Mouse (Mus musculus) inflammation-experienced regulatory T-cells, adult 6 months (primary cell): ENCODE results near the gene Ifna13. TPM values are rescaled to one million over a fixed set of nuclear protein-coding genes. Genes with fewer than 3 reads are reported as not detected.

ENCODE experiments used
- ATAC-seq: one replicate; pipeline ENCODE4 v1.8.0; 2017
- polyA plus RNA-seq, 3 experiments: library from polyadenylated mRNA; unstranded; fragments of 100-300 nt; shearing (Covaris generic); gene quantifications; one replicate each; pipeline ENCODE4 v1.2.1; 2017

The Ifna13 gene
- not detected for polyA plus RNA-seq

GRCm38 (mm10) chr4:88644359-88644758, at the start of gene Ifna13:
Ifna13 (minus strand) TSS chr4:88644459.
- no peak for ATAC-seq

- peak; percentile 67 for ATAC-seq
These were observed 49.1 kb upstream of the Ifna13 start for GRCm38 (mm10) chr4:88693392-88693791.

- ATAC-seq = peak; percentile 75
These were observed 48.3 kb upstream of the Ifna13 start for GRCm38 (mm10) chr4:88692537-88692936.

- no peak for ATAC-seq
These were observed 47.0 kb upstream of the Ifna13 start, which contains the start of gene Ifnab for GRCm38 (mm10) chr4:88691259-88691658. Ifnab (minus strand) TSS chr4:88691359.

GRCm38 (mm10) chr4:88683812-88684211, 39.6 kb upstream of the Ifna13 start, which contains the start of gene Ifna2:
Ifna2 (minus strand) TSS chr4:88683912.
- ATAC-seq = no peak

GRCm38 (mm10) chr4:88681353-88681752, 37.1 kb upstream of the Ifna13 start:
- no peak for ATAC-seq

GRCm38 (mm10) chr4:88680362-88680761, 36.1 kb upstream of the Ifna13 start:
- peak; percentile 71 for ATAC-seq

- no peak for ATAC-seq
These were observed 32.6 kb upstream of the Ifna13 start, which contains the start of gene Ifna16 for GRCm38 (mm10) chr4:88676824-88677223. Ifna16 (minus strand) TSS chr4:88676924.

- no peak for ATAC-seq
These were observed 11.2 kb upstream of the Ifna13 start for GRCm38 (mm10) chr4:88655461-88655860.

GRCm38 (mm10) chr4:88653644-88654043, 9.4 kb upstream of the Ifna13 start:
- no peak for ATAC-seq

- no peak for ATAC-seq
These were observed 1.7 kb downstream of the Ifna13 start for GRCm38 (mm10) chr4:88642526-88642925.

- peak; percentile 93 for ATAC-seq
These were observed 3.0 kb downstream of the Ifna13 start for GRCm38 (mm10) chr4:88641077-88641831.

GRCm38 (mm10) chr4:88640704-88641076, 3.6 kb downstream of the Ifna13 start:
- ATAC-seq = peak; percentile 62

- no peak for ATAC-seq
These were observed 9.9 kb downstream of the Ifna13 start, which contains the start of gene C87499 for GRCm38 (mm10) chr4:88634311-88634710. C87499 (minus strand) TSS chr4:88634411.

- no peak for ATAC-seq
These were observed 41.0 kb downstream of the Ifna13 start, which contains the start of gene Ifna12 for GRCm38 (mm10) chr4:88603276-88603675. Ifna12 (minus strand) TSS chr4:88603376.

Other genes starting within 250 kb of the Ifna13 start
- under 1 TPM; 0.15 to 0.31 (median 0.21) TPM for gene Hacd4, start 205.5 kb downstream of the Ifna13 start, polyA plus RNA-seq
- gene Ifnb1, start 121.7 kb downstream of the Ifna13 start, polyA plus RNA-seq = not detected
- gene Ifna15, start 86.2 kb downstream of the Ifna13 start, polyA plus RNA-seq = not detected
- gene Ifna14, start 72.7 kb downstream of the Ifna13 start, polyA plus RNA-seq = not detected
- gene Ifna9, start 52.1 kb downstream of the Ifna13 start, polyA plus RNA-seq = not detected
- gene Ifna12, start 41.1 kb downstream of the Ifna13 start, polyA plus RNA-seq = not detected
- gene C87499, start 10.0 kb downstream of the Ifna13 start, polyA plus RNA-seq = not detected
- gene Ifna16, start 32.5 kb upstream of the Ifna13 start, polyA plus RNA-seq = not detected
- gene Ifna2, start 39.5 kb upstream of the Ifna13 start, polyA plus RNA-seq = not detected
- gene Ifnab, start 46.9 kb upstream of the Ifna13 start, polyA plus RNA-seq = not detected
- not detected for gene Gm26566, start 77.3 kb upstream of the Ifna13 start, polyA plus RNA-seq
- gene Klhl9, start 78.0 kb upstream of the Ifna13 start, polyA plus RNA-seq = 10 to 100 TPM; 34.2 to 37.3 (median 35.5) TPM
- gene Gm13271, start 110.4 kb upstream of the Ifna13 start, polyA plus RNA-seq = not detected
- gene Gm13283, start 115.7 kb upstream of the Ifna13 start, polyA plus RNA-seq = not detected
- not detected for gene Gm13290, start 129.4 kb upstream of the Ifna13 start, polyA plus RNA-seq
- not detected for gene Gm13289, start 132.5 kb upstream of the Ifna13 start, polyA plus RNA-seq
- gene Gm13272, start 135.4 kb upstream of the Ifna13 start, polyA plus RNA-seq = not detected
- gene Ifnz, start 137.7 kb upstream of the Ifna13 start, polyA plus RNA-seq = under 1 TPM in 1 of 3 experiments, not detected in 2; 0.58 TPM
- gene Gm13276, start 141.2 kb upstream of the Ifna13 start, polyA plus RNA-seq = not detected
- not detected for gene Gm13277, start 144.2 kb upstream of the Ifna13 start, polyA plus RNA-seq
- not detected for gene Gm13278, start 147.1 kb upstream of the Ifna13 start, polyA plus RNA-seq
- gene Gm13275, start 150.0 kb upstream of the Ifna13 start, polyA plus RNA-seq = not detected
- gene Gm13279, start 152.9 kb upstream of the Ifna13 start, polyA plus RNA-seq = not detected
- 1 to 10 TPM in 1 of 3 experiments, under 1 TPM in 1, not detected in 1; 0.39 to 1.6 TPM for gene Gm13285, start 155.2 kb upstream of the Ifna13 start, polyA plus RNA-seq
- not detected for gene Gm13287, start 158.8 kb upstream of the Ifna13 start, polyA plus RNA-seq
- gene Gm13288, start 161.1 kb upstream of the Ifna13 start, polyA plus RNA-seq = not detected
- gene Ifna7, start 171.8 kb upstream of the Ifna13 start, polyA plus RNA-seq = not detected
- gene Ifna11, start 175.5 kb upstream of the Ifna13 start, polyA plus RNA-seq = not detected
- not detected for gene Ifna6, start 183.0 kb upstream of the Ifna13 start, polyA plus RNA-seq
- gene Ifna5, start 191.1 kb upstream of the Ifna13 start, polyA plus RNA-seq = not detected
- under 1 TPM in 1 of 3 experiments, not detected in 2; 0.63 TPM for gene Ifna4, start 197.4 kb upstream of the Ifna13 start, polyA plus RNA-seq
- gene Ifna1, start 205.6 kb upstream of the Ifna13 start, polyA plus RNA-seq = not detected
- not detected for gene Ifne, start 235.7 kb upstream of the Ifna13 start, polyA plus RNA-seq